Mouse (Mus musculus): ENCODE data around the gene Pth2. TPM values are rescaled to one million over a fixed set of nuclear protein-coding genes. Genes with fewer than 3 reads are reported as not detected.

Pth2 gene
- total and polyA plus RNA-seq, 3 experiments: not detected

DNA sequence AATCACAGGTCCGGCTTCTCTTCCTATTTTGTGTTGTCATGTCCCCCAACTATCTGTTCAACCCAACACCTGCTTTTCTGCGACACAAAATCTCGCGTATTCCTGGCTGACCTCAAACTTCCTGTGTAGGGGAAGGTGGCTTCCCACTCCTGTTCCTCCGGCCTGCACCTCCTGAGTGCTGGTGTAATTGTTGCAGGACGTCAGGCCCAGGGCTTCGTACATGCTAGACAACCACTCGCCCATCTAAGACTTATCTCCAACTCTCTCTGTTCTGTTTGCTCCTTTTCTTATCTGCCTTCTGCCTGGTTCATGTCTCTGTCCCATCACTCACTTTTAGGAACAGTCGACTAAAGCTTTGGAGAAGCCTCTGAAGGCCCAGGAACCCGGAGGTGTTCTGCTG lies 30.3 kb downstream of the Pth2 start:
- Histone ChIP-seq H3K27me3 (ENCODE audit: control insufficient read depth in 1 of 2, insufficient read depth in 2 of 2, low read length in 2 of 2) (no peaks in the 10 kb centered on the region), H3K9ac (ENCODE audit: control insufficient read depth, low read depth, low read length, poor library complexity, severe bottlenecking) (peak overlapping the region; percentile 59), H3K36me3 (ENCODE audit: control insufficient read depth in 1 of 2, insufficient read depth in 2 of 2, low read length in 2 of 2) (peaks cover 0 to 14% of the 10 kb centered on the region in 2 experiments; a peak in 2 of 4 replicates), H3K79me2 (ENCODE audit: control insufficient read depth, insufficient read depth, low read length, poor library complexity) (no peaks in the 10 kb centered on the region), H3K9me3 (replicated peaks; ENCODE audit: insufficient read depth, low read length) (no peaks in the 10 kb centered on the region), H3K27ac (ENCODE audit: control insufficient read depth, low read depth, low read length) (peak overlapping the region; percentile 30), H3K4me3 (ENCODE audit: control insufficient read depth in 1 of 2, insufficient read depth in 1 of 2, low read depth in 2 of 2, low read length in 2 of 2) (peak overlapping the region; percentile 69 to 92), H3K4me1 (ENCODE audit: control insufficient read depth in 1 of 2, insufficient read depth in 2 of 2, low read length in 2 of 2) (peaks cover 10 to 31% of the 10 kb centered on the region in 2 experiments)
- DNase-seq (ENCODE audit: low read depth, low spot score): peak; percentile 58
- TF ChIP-seq MAFK (IDR thresholded peaks at IDR 0.05; ENCODE audit: borderline replicate concordance, low read depth, low read length) (no peak), SMC3 (IDR thresholded peaks at IDR 0.05; ENCODE audit: low read depth, low read length) (no peak), EP300 (IDR thresholded peaks at IDR 0.05; ENCODE audit: low read depth in 1 of 2, low read length in 2 of 2) (peak; percentile 32 to 43), POLR2A (IDR thresholded peaks at IDR 0.05; ENCODE audit: control insufficient read depth in 1 of 2, insufficient read depth in 1 of 2, low read depth in 1 of 2, low read length in 2 of 2, poor library complexity in 1 of 2) (0 out of 4 replicates have a peak, but pooled peaks of 1 of the 2 experiments have one; percentile 21), USF1 (IDR thresholded peaks at IDR 0.05; ENCODE audit: low read depth, low read length) (no peak), BHLHE40 (IDR thresholded peaks at IDR 0.05; ENCODE audit: borderline replicate concordance, low read depth, low read length) (no peak), NELFE (IDR thresholded peaks at IDR 0.05; ENCODE audit: low read depth, low read length) (peak; percentile 22; the same call in 1 of the 2 replicates), MEF2A (IDR thresholded peaks at IDR 0.05; ENCODE audit: extremely low read depth, insufficient replicate concordance, low read depth, low read length, poor library complexity, severe bottlenecking) (no peak), HCFC1 (IDR thresholded peaks at IDR 0.05; ENCODE audit: low read depth, low read length) (peak; percentile 57), MAZ (IDR thresholded peaks at IDR 0.05; ENCODE audit: low read depth, low read length) (no peak), ZKSCAN1 (IDR thresholded peaks at IDR 0.05; ENCODE audit: low read depth, low read length) (no peak), TBP (IDR thresholded peaks at IDR 0.05; ENCODE audit: low read depth, low read length) (0 out of 2 replicates have a peak, but pooled peaks have one; percentile 12), MYC (IDR thresholded peaks at IDR 0.05; ENCODE audit: low read depth, low read length) (no peak), SIN3A (IDR thresholded peaks at IDR 0.05; ENCODE audit: low read length) (peak; percentile 42; the same call in 1 of the 2 replicates), MAX (IDR thresholded peaks at IDR 0.05; ENCODE audit: low read length) (no peak), POLR2AphosphoS5 (IDR thresholded peaks at IDR 0.05; ENCODE audit: borderline replicate concordance, low read depth, low read length) (no peak), JUND (IDR thresholded peaks at IDR 0.05; ENCODE audit: low read depth, low read length) (no peak), CHD2 (IDR thresholded peaks at IDR 0.05; ENCODE audit: low read length) (peak; percentile 64), USF2 (IDR thresholded peaks at IDR 0.05; ENCODE audit: borderline replicate concordance in 1 of 2, insufficient read depth in 1 of 2, low read depth in 1 of 2, low read length in 2 of 2) (no peak), RCOR1 (IDR thresholded peaks at IDR 0.05; ENCODE audit: low read depth, low read length) (0 out of 2 replicates have a peak, but pooled peaks have one; percentile 51), E2F4 (IDR thresholded peaks at IDR 0.05; ENCODE audit: borderline replicate concordance, low read depth, low read length) (no peak), TCF12 (IDR thresholded peaks at IDR 0.05; ENCODE audit: low read depth, low read length) (0 out of 2 replicates have a peak, but pooled peaks have one; percentile 29), GATA1 (IDR thresholded peaks at IDR 0.05; ENCODE audit: low read depth, low read length) (peak; percentile 54; the same call in 1 of the 2 replicates), ETS1 (IDR thresholded peaks at IDR 0.05; ENCODE audit: low read depth, low read length) (no peak; the same call in 1 of the 2 replicates), ZC3H11A (IDR thresholded peaks at IDR 0.05; ENCODE audit: low read depth, low read length) (no peak), MXI1 (IDR thresholded peaks at IDR 0.05; ENCODE audit: low read depth, low read length) (no peak; the same call in 1 of the 2 replicates), KAT2A (conservative IDR thresholded peaks at IDR 0.05; ENCODE audit: low read depth, low read length) (no peak), GABPA (IDR thresholded peaks at IDR 0.05; ENCODE audit: low read depth, low read length) (no peak), ZNF384 (IDR thresholded peaks at IDR 0.05; ENCODE audit: low read depth, low read length) (no peak), POLR2AphosphoS2 (IDR thresholded peaks at IDR 0.05; ENCODE audit: low read length) (no peak), RAD21 (IDR thresholded peaks at IDR 0.05; ENCODE audit: low read depth, low read length) (no peak), CHD1 (IDR thresholded peaks at IDR 0.05; ENCODE audit: low read depth, low read length) (no peak), UBTF (IDR thresholded peaks at IDR 0.05; ENCODE audit: borderline replicate concordance, insufficient read depth, low read depth, low read length) (no peak), MYB (IDR thresholded peaks at IDR 0.05; ENCODE audit: low read depth, low read length) (no peak), ELF1 (IDR thresholded peaks at IDR 0.05; ENCODE audit: low read depth, low read length) (no peak)

Data from MEL (cell line).